ENCODE assay signal across 13 mouse cellular contexts in genomic region chr7:131042657-131043056, GRCm38 (mm10). TPM values are rescaled to one million over a fixed set of nuclear protein-coding genes. Genes with fewer than 3 reads are reported as not detected.
DNase-seq lines count a peak whose midpoint lies in the region; ATAC-seq and TF ChIP-seq lines count a peak whose summit lies in the region.
"Had no signal": no experiment of that assay in that cellular context is flagged by ENCODE, and none has a peak within 500 bp of the region (broad histone marks: within the 10 kb centered on the region; RNA-seq: fewer than 3 reads in every experiment).

No protein-coding gene starts in this region.

- H3K79me2 ChIP-seq in liver, adult 2 months (ENCODE audit: control insufficient read depth, insufficient read depth, low read length): no peaks in the 10 kb centered on the region

- no peak overlapping the region for H3K4me2 ChIP-seq in midbrain, embryonic 11.5 days
- H3K4me2 ChIP-seq: forebrain, embryonic 13.5 days had no signal

- H3K9ac ChIP-seq in liver, adult 2 months (ENCODE audit: low read depth, low read length): no peak overlapping the region
- no peak overlapping the region for H3K9ac ChIP-seq in midbrain, embryonic 11.5 days (ENCODE audit: low read length)
- H3K9ac ChIP-seq: forebrain, embryonic 13.5 days had no signal

- no peak for ATAC-seq in Patski
- 0 out of 2 replicates have a peak, but pooled peaks have one; percentile 34 for ATAC-seq in megakaryocyte, adult 5-6 weeks (ENCODE audit: poor library complexity, severe bottlenecking)
- no peak for ATAC-seq in midbrain, embryonic 11.5 days (ENCODE audit: low FRiP score)
- ATAC-seq: forebrain, embryonic 13.5 days; midbrain, embryonic 16.5 days had no signal

- H3K4me1 ChIP-seq in liver, adult 2 months (ENCODE audit: control insufficient read depth, insufficient read depth, low read length): no peaks in the 10 kb centered on the region
- no peaks in the 10 kb centered on the region for H3K4me1 ChIP-seq in midbrain, embryonic 11.5 days (ENCODE audit: control insufficient read depth, insufficient read depth, low read length)
- H3K4me1 ChIP-seq: forebrain, embryonic 13.5 days had no signal

- intact Hi-C loops in gastrocnemius, adult 2 months (cut with DNase I): loop anchor here (5.0 to 10.0 kb wide), 3 partner anchors 125 to 268 kb away; partner anchors contain the start of gene Btbd16
- intact Hi-C loops in left cerebral cortex, postnatal 14 days (cut with DNase I): no loop called here

- H3K4me3 ChIP-seq in gastrocnemius, adult 2 months: no peak overlapping the region
- H3K4me3 ChIP-seq in liver, adult 2 months (ENCODE audit: insufficient read depth, low read depth, low read length): no peak overlapping the region
- no peak overlapping the region for H3K4me3 ChIP-seq in midbrain, embryonic 11.5 days (ENCODE audit: low read depth, low read length)
- H3K4me3 ChIP-seq: forebrain, embryonic 13.5 days had no signal

- no peak overlapping the region for H3K27ac ChIP-seq in gastrocnemius, adult 2 months
- no peak overlapping the region for H3K27ac ChIP-seq in liver, adult 2 months (replicated peaks; ENCODE audit: insufficient read depth, low read depth, low read length)
- no peak overlapping the region for H3K27ac ChIP-seq in midbrain, embryonic 11.5 days (ENCODE audit: low read depth, low read length)
- H3K27ac ChIP-seq: forebrain, embryonic 13.5 days had no signal

- peak; percentile 58 for TF ChIP-seq CTCF in gastrocnemius, adult 2 months (IDR thresholded peaks at IDR 0.05)
- peak; percentile 49 for TF ChIP-seq CTCF in liver, adult 2 months (IDR thresholded peaks at IDR 0.05; ENCODE audit: low read depth, low read length)
- TF ChIP-seq CTCF in Patski (IDR thresholded peaks at IDR 0.05): peak; percentile 40

- no peak for DNase-seq in gastrocnemius, adult 2 months
- no peak for DNase-seq in gastrocnemius, adult 8-10 months (ENCODE audit: low spot score in 2 of 2)
- no peak for DNase-seq in liver, adult 2 months (ENCODE audit: extremely low read depth, low read depth, low spot score)
- DNase-seq in liver (no peak), Patski (ENCODE audit: low read depth, low spot score) (no peak)
- no peak for DNase-seq in left cerebral cortex, postnatal 14 days (ENCODE audit: low spot score in 2 of 2)
- DNase-seq in midbrain, embryonic 11.5 days (ENCODE audit: low spot score, missing footprints): no peak
- DNase-seq: adrenal gland, adult 2 months; kidney, adult 9 months had no signal

- in situ Hi-C loops in Patski (cut with MboI; ENCODE audit: low pct_unique_long_range_greater_than_20kb): loop anchor here (5.0 to 10.0 kb wide), 2 partner anchors 45 to 128 kb away; no protein-coding TSS in a partner anchor

- no peak for TF ChIP-seq POLR2A in liver, adult 2 months (IDR thresholded peaks at IDR 0.05; ENCODE audit: extremely low read depth, insufficient read depth, low read length)

- peaks cover 4% of the 10 kb centered on the region; the same call in 1 of the 2 replicates for H3K27me3 ChIP-seq in liver, adult 2 months (ENCODE audit: control insufficient read depth, insufficient read depth, low read length)
- no peaks in the 10 kb centered on the region for H3K27me3 ChIP-seq in Patski
- no peaks in the 10 kb centered on the region for H3K27me3 ChIP-seq in midbrain, embryonic 11.5 days (ENCODE audit: control insufficient read depth, insufficient read depth, low read length)
- H3K27me3 ChIP-seq: forebrain, embryonic 13.5 days had no signal

- CTCF ChIA-PET in Patski (lab: Charles Lee): interaction anchor here (0.7 to 1.7 kb wide), 6 partner anchors 10 to 279 kb away, joined by 3 to 6 read pairs (median 4); no protein-coding TSS in a partner anchor

- 54% methylated on average over 1 of the region's 1 CpGs for WGBS in liver, adult 2 months
- WGBS in midbrain, embryonic 11.5 days: 71% methylated on average over 1 of the region's 1 CpGs

- POLR2A ChIA-PET in Patski (lab: Charles Lee): interaction anchor here (0.7 kb wide), 1 partner anchor 105 kb away, joined by 3 read pairs; no protein-coding TSS in a partner anchor

- H3K9me3 ChIP-seq in midbrain, embryonic 11.5 days (ENCODE audit: control insufficient read depth, low read length): no peaks in the 10 kb centered on the region
- H3K9me3 ChIP-seq: forebrain, embryonic 13.5 days had no signal

- no peaks in the 10 kb centered on the region for H3K36me3 ChIP-seq in liver, adult 2 months (ENCODE audit: control insufficient read depth, insufficient read depth, low read length)
- H3K36me3 ChIP-seq in midbrain, embryonic 11.5 days (ENCODE audit: control insufficient read depth, insufficient read depth, low read length): no peaks in the 10 kb centered on the region

RNA-seq across cellular contexts. Expression of gene Dmbt1, which starts 10.8 kb away (rescaled TPM):
- not detected for total RNA-seq in gastrocnemius, adult 2 months (2021)
- total RNA-seq in gastrocnemius, adult 8-10 months (2022): not detected
- 5.6 and 32.1 TPM in 2 replicates for total RNA-seq in liver, adult 2 months (2014; rRNA removed)
- polyA plus RNA-seq in liver, adult 2 months (2012; rRNA removed): 0.35 and 0.55 TPM in 2 replicates
- not detected for polyA plus RNA-seq in Patski (2021)
- not detected in 2 replicates for total RNA-seq in megakaryocyte, adult 5-6 weeks (2015)
- not detected in 2 replicates for total RNA-seq in megakaryocyte, adult 5-6 weeks (2017)
- not detected for total RNA-seq in left cerebral cortex, postnatal 14 days (2021)
- not detected in 2 replicates for polyA plus RNA-seq in midbrain, embryonic 11.5 days (2014; fragmentation: Nextera tagmentation; extraction: Ambion mirVana)
- total RNA-seq: left cerebral cortex, adult 18-20 months had no signal
- polyA plus RNA-seq: adrenal gland, adult 2 months; midbrain, embryonic 16.5 days had no signal
